Mouse (Mus musculus): ENCODE measurements around the gene Rsph1. TPM values are rescaled to one million over a fixed set of nuclear protein-coding genes. Genes with fewer than 3 reads are reported as not detected.

Rsph1 gene
- total RNA-seq, 2 experiments from 2014 or later: 1.5 to 1.6 TPM

DNA sequence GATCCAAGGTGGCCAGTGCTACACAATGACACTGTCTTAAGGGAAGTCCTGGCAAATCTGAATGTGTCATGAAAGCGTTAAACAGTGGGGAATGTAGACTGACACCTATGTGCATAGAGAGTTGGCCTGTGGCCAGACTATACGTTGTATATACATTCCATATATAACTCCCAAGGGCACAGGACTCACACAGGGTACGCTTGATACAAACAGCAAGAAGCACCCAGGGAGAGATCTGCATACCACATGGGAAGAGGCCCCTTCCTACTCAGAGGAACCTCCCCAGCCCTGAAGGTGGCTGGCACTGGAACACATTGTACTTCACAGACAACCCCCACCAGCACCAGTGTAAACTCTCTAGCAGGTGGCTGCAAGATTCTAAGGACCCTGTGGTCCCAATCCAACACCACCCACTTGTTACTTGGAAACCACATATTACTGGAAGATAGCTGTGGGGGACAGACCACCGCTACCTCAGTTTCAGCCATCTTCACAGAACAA is 54.3 kb downstream of the Rsph1 start:
- DNase-seq: no peak
- intact Hi-C loops (cut with DNase I): no loop called here

DNA sequence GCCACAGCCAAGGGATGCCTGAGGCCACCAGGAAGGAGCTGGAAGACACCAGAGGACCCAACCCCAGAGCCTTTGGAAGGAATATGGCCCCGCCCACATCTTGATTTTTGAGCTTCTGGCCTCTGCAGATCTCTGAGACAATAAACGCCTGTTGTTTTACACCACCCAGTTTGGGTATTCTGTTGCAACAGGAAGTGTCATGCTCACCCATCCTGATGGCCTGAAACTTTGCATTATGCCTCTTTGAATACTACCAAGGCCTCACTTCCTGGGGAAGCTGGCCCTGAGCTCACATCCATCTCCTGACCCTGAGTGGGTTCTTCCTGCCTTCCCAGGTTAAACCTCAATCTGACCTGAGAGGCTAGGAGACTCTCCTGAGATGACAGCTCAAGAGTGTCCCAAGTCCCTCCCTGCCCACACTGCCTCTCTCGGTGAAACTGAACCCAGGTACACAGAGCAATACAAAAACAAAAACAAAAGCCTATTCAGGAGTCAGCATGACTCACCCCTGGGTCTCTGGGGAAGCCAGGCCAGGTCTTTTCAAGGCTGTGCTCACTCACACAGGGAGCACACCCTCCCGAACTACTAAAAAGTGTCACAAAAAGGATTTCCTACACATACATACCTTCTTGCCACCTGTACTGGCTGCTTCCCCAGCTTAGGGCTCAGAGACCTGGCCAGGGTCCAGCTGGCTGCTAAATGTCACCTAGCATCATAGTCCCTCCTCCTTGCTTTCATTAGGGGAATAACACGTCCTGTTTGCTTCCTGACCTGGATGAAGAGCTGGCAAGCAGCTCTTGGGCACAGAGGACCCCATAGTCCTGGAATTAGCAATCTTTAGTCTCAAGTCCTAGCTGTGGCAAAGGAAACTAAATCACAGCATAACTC is 60.9 kb downstream of the Rsph1 start:
- intact Hi-C loops (cut with DNase I): no loop called here
- no peak for DNase-seq

- DNase-seq: no peak
- intact Hi-C loops (cut with DNase I): no loop called here
Observed at GRCm38 (mm10) chr17:31211881-31212280, 65.3 kb downstream of the Rsph1 start.

GRCm38 (mm10) chr17:31210299-31210698 is 66.9 kb downstream of the Rsph1 start:
- intact Hi-C loops (cut with DNase I): no loop called here

GRCm38 (mm10) chr17:31209376-31209930 is 67.7 kb downstream of the Rsph1 start:
- no peak for DNase-seq
- intact Hi-C loops (cut with DNase I): no loop called here

More at GRCm38 (mm10) chr17:31210299-31210698, 66.9 kb downstream of the Rsph1 start:
- DNase-seq: no peak

DNA sequence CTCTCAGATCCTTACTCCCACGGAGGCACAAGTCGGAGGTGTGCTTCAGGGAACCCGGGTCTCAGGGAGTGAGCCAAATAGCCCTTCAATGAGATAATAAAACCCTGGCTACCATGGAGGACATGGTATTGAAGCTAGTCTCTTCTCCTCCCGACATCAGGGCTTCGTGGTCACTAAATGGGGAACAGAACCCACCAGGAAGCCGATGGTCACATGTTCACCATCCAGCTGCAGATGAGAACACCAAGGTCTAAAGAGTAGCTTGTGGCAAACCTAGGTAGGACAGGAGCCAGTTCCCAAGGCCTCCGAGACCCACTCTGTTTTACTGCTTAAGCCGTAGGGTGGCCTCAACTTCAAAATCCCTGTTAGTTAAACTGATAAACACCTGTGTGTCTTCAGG is 68.5 kb downstream of the Rsph1 start:
- intact Hi-C loops (cut with DNase I): no loop called here
- no peak for DNase-seq

DNA sequence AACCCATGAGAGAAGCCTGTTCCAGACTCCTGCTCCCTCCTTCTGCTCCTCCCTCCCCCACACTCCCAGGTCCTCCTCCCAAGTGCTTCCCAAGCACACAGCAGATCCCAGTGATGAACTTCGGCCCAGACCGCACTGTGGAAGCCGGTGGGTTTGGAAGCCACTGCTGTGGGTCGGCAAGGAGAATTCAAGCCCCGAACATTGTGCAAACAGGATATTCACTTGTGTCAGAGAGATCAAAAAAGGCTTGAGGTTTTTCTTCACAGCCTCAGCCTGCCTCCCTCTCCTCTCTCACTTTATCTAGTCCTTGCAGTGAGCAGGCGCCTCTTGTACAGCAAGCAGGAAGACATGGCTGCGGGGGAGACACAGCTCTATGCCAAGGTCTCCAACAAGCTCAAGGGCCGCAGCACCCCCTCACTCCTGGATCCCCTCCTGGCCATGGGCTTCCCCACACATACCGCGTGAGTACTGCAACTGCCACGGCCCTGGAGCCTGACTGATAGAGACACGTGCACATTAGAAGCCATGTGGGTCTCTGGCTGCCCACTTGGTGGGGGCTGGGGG is 69.3 kb downstream of the Rsph1 start, which contains the start of gene Ubash3a:
Ubash3a (plus strand) TSS at position 103 of the 564 bp plus-strand sequence.
- DNase-seq: no peak
- intact Hi-C loops (cut with DNase I): no loop called here

Other genes with a start within 250 kb of the Rsph1 start
- gene Abcg1, start 219.7 kb downstream of the Rsph1 start, total RNA-seq (2021): 10 to 100 TPM; 11.0 to 13.5 TPM
- gene Tff3, start 147.7 kb downstream of the Rsph1 start, total RNA-seq (2021): not detected
- gene Tff2, start 133.1 kb downstream of the Rsph1 start, total RNA-seq (2021): under 1 TPM in 1 of 2 experiments, not detected in 1; 0.88 TPM
- not detected for gene Tff1, start 112.1 kb downstream of the Rsph1 start, total RNA-seq (2021)
- not detected for gene Tmprss3, start 78.4 kb downstream of the Rsph1 start, total RNA-seq (2021)
- gene Ubash3a, start 69.5 kb downstream of the Rsph1 start, total RNA-seq (2021): under 1 TPM; 0.22 to 0.85 TPM
- gene Slc37a1, start 9.4 kb upstream of the Rsph1 start, total RNA-seq (2021): 10 to 100 TPM; 11.7 to 12.3 TPM
- 10 to 100 TPM in 1 of 2 experiments, 1 to 10 TPM in 1; 7.2 to 11.9 TPM for gene Pde9a, start 108.8 kb upstream of the Rsph1 start, total RNA-seq (2021)
- gene Wdr4, start 242.6 kb upstream of the Rsph1 start, total RNA-seq (2021): 1 to 10 TPM; 5.6 to 9.2 TPM
- gene Ndufv3, start 242.7 kb upstream of the Rsph1 start, total RNA-seq (2021): 1,000 to 10,000 TPM; 1,261 to 1,328 TPM